Mouse (Mus musculus) kidney, adult 8-10 months (tissue): ENCODE data around the gene Cdh23.
A peak's percentile ranks its signal among the peaks of the same experiment; 100 is the strongest.

Experiments used
- DNase-seq, 2 experiments: peaks; one replicate each; pipeline ENCODE4 v3.0.0; 2022

The Cdh23 gene

DNA sequence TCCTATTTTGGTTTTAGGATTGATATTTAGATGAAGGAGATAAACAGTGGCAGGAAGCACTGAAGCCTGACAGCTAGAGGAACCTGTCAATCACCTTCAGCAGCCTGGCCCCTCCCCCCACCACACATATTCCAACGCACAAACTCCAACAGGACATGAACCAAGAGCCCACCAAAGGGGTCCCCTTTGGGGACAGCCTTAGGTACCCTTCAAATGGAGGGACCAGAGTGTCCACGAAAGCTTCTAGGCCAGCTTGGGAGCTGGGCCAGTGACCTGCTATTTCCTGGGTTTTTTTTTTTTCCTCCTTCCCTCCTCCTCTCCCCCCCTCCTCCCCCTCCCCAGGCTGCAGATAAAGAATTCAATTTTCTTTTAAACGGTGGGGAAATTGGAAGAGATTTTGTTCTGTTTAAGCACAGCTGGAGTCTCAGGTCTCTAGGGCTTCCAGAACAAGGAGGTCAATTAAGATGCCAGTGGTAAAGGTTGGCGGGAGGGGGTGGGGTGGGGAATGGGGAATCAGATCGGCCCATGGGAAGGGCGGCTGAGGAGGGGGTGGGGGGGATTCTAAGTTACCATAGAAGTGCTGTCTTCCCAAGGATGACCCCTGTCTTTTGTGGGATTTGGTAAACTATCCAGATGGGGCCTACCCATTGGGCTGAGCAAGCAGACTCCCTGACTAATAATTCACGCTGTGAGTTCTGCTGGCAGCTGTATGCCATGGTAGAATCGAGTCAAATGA is 239.5 kb downstream of the Cdh23 start:
- no peak for DNase-seq

DNA sequence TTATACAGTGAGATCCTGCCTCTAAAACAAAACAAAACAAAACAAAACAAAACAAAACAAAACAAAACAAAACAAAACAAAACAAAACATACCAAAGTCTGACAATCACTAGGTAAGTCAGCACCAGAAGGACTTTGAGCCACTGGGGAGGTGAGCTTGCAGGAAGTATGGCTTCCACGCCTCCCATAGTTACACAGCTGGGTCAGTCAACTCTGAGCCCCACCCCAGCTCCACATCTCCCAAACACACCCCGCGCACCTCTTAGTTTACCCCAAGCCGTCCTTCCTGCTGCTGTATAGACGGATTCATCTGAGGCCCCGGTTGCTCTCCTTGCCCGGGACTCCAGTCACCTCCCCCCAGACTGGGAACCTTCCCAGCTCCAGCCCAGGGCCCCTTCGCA is 241.1 kb downstream of the Cdh23 start:
- DNase-seq, result no peak

DNA sequence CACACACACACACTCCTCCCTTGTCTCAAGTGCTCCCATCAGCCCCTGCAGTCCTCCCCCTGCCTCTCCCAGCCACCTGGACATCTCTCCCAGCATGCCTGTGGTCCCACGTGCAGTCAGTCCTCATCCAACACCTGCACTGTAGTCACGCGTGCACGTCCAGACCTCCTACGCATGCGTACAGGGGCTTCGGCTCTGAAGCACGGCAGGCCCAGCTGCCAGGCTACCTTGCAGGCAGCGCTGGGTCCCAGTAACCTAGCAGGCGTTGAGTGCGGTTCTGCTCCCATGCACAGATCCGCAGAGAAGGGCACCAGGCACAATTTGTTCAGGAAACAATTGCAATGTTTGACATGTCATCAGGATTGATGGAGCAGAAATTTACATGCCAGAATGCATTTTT is 249.1 kb downstream of the Cdh23 start:
- no peak for DNase-seq

DNA sequence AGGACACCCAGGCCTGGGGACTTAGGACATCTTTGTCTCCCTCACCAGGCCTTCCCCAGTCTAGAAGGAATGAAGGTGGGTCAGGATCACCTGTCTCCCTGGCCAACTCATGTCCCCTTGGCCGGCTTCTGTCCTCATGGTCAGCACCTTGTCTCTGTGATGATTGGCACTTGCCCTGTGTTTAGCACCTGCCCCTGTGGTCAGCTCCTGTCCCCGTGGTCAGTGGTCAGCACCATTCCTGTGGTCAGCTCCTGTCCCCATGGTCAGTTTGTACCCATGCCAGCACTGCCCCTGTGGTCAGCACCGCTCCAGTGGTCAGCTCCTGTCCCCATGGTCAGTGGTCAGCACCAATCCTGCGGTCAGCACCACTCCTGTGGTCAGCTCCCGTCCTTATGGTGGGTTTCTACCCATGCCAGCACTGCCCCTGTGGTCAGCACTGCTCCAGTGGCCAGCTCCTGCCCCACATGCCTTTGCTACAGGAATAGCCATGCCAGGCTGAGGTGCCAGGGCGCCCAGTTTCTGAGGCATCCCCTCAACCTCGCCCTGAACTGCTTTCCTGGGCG is 251.2 kb downstream of the Cdh23 start:
- DNase-seq, result peak in 1 of 2 experiments; percentile 20

DNA sequence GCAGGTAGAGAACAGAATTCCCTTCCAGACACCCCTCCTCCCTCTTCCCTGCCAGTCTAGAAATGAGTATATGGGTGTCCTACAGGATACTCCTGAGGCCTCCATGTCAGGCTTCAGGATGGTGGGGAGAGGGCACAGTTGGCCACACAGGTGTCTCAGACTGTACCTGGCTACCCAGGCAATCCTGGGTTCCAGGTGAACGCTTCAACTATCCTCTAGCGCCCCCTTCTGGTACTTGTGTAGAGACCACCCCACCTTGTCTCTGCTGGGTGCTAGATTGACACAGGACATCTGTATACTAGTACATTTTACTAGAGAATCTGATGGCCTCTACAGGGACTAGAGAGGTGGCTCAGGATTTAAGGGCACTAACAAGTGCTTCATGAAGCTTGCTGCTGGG is 253.2 kb downstream of the Cdh23 start:
- DNase-seq, result no peak

DNA sequence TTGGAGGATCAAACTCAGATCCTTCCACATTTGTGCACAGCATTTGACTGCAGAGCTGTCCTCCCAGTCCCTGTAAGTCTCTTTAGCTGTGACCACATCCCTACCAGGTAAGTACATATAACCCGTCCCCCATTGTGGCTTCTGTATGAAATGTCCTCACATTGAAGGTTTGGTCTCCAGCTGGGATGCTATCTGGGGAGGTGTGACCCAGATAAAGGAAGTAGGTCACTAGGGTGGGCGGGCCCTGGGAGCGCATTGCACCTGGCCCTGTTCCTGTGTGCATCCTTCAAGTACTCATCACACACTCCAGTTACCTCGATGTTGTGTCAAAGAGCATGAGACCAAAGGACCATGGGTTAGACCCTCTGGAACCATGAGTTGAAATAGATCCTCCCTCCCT is 254.0 kb downstream of the Cdh23 start:
- DNase-seq, result no peak

DNA sequence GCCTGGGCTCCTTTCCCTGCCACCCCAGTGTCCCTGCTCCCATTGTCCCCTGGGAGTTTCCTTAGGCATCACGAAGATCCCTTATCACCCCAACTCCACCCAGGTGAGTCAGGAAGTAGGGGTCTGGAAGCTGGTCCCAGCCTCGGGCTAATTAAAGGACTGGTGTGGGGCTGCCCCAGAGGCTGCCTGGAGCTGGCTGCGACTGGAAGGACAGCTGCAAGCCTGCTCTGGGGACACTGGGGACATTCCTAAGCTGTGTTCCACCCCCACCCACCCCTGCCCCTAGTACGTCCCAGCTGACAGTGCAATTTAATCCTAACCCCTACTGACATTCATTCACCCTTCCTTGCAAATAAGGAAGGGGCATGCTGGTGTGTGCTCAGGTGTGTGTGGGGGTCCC is 263.6 kb downstream of the Cdh23 start:
- no peak for DNase-seq

DNA sequence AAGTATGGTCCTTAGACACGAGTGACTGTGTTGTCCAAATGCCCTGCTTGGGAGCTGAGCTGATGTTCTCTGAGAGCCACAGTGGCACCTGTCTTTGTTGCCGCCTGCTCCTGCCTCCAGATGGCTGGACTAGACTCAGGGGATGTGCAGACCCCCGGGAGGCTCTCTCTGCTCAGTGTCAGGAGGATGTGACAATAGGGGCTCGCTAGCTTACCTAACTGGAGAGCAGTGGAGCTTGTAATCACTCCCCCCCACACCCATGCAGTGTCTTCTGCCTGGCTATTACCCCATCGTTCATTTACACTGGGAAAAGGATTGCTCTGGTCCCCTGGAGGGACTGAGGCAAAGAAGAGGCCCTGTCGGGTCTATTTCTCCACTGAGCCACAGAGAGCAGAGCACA is 265.7 kb downstream of the Cdh23 start:
- DNase-seq, result no peak

DNA sequence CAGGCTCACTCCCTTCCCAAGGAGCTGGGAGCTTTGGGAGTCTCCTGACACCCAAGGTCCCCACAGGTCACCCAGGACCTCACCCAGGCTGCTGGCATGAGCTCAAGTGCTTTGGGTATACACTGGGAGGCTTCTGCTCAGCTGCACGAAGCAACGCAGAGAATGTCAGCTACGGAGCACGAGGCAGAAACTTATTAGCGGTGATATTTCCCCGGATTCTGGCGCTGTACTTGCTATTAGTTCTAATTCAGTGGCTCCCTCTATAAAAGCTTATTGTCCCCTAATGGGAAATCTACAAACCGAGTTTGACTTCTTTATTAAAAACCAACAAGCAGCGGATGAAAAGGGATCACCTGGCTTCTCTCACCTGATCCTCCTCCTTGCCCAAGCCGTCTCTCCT is 266.3 kb downstream of the Cdh23 start:
- DNase-seq, result no peak

DNA sequence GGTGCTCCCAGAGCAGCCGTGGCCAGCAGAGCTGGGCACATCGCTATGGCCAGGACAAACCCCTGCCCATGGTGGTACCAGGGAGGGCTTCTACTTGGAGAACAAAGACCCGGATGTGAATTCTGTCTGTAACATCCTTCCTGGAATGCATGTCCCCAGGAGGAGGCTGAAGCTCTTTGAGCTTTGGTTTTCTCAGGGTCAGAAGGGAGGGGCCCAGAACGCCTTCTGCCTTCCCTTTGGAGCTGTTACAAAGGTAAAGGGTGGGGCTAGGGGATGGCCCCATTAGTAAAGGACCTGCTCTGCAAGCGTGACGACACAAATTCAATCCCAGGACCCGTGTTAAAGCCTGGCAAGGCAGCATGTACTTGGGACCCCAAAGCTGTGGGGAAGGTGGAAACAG is 273.5 kb downstream of the Cdh23 start:
- DNase-seq, result no peak

DNA sequence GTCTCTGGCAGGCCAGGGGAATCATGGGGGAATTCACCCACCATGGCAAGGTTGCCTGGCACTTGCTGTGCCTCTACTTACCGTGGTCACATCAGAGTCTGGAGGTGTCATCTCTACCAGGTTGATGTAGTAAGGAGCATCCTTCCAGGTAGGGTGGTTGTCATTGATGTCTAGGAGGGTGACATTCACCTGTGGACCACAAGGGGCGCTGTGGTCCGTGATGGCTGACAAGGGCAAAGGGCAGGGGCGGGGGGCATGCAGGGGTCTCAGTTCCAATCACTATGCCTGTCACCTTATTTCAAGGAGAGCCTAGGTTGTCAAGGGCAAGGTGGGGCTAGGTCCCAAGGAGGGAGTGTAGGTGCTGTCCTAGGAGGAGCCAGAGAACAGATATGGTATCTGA is 276.7 kb downstream of the Cdh23 start:
- no peak for DNase-seq

DNA sequence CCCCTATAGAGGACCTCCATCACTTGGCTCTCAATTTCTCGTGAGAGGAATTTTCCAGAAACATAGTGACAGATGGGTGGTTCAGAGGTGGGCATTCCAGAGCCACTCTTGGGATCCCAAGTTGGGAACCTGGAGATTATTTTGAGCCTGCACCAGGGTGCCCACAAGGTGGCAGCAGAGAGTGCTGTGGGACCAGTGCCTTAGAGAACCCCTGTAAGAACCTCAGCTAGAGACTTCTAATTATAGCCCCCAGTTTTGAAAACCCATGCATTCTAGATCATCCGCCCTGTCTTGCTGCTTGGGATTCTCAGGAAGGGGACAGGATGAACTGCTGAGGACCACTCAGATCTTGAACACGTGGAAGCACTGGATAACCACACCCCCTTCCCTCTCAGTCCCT is 278.2 kb downstream of the Cdh23 start:
- peak; percentile 37 to 74 for DNase-seq

DNA sequence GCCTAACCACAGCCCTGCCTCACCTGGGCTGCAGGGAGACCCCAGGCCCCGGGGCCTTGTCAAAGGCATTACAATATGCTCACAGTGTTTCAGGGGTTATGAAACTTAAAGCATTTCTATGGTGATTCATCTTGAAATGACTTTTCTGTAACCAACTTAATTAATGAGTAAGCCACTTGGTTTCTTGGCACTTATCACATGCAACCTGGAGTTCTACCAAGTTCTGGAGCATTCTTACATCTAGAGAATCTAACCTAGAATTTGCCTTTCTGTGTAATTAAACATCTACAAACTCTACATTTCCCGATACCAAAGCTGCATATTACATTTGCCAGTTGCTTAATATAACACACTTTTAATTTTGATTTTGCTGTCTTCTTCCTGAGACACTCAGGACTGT is 279.2 kb downstream of the Cdh23 start:
- peak; percentile 10 to 43 for DNase-seq

DNA sequence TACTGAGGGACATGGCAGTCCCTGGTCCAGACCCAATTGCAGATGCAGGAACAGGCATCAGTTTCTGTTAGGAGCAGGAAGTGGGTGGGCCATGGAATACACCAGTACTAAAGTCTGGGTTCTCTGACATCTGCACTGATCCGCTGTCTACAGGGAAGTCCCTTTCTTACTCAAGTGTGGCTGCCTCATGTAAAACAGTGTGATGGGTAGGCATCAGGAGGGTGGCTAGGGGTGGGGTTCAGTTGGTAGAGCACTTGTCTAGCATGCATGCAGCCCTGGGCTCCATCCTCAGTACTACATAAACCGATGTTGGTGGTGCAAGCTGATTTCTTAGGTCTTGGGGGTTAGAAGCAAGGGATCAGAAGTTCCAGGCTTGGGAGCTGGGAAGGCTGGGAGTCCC is 282.5 kb downstream of the Cdh23 start:
- DNase-seq, result no peak

DNA sequence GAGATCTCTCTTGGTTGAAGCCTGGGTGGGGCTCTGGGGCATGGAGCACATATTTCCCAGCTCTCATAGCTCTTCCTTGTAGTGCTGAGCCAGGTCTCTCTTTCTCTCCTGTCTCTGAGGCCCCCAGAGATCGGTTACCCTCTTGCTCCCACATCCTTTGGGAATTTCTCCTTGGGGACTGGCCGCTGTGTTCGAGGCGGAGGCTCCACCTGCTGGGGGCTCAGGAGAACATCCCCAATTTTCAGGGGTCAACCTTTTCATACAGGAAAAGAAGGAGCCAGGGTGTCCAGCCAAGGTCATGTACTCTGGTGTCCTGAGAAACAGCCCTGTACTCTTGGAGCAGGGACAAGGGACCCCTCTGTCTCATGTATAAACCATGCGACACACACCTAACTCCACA is 284.5 kb downstream of the Cdh23 start:
- no peak for DNase-seq

DNA sequence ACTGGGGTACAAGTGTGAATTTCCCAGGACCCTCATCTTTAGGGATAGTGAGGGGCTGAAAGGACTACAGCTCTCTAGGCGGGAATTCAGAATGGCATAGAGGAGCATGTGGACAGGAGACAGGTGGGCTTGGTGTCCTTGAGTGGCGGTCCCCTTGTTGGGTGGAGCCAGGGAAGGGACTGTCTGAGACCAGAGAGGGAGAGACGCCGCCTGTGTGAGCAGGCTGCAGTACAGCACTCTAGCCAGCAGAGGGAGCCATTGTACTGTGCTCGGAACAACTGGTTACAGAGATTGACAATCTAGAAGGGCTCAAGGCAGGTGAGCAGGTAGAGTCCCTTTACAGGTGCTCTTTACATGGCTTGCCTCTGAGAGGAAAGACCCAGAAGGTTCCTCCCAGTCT is 288.5 kb downstream of the Cdh23 start:
- peak; percentile 21 to 72 for DNase-seq

DNA sequence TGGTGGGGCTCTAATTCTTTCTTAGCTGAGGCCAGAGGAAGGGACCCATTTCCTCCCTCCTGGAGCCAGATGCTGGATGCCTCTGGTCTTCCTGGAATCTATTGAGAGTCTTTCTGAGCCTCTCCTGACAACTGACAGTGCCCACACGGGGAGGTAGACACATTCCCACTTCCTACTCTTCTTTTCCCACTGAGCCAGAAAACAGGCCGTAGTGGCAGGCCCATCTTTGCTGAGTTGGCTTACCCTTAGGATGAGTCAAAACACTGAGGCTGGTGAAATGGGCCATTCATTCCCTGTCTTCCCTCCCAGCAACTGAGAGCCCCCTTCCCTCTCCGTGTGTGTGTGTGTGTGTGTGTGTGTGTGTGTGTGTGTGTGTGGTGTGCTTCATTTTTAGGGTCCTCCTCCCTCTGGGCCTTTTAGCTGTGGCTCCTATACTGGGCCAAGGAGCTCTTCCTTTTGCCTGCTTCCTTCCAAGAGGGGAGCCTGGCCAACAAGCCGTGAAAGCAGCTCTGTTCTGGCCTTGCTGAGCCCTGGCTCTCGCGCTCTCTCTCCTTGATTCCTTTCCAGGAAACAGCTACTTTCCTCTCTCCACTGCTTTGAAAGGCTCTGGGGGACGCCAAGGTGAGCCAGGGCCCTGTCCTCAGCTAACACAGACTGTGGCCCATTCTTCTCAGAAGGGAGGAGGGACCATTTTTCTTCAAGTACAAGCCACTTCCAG is 290.7 kb downstream of the Cdh23 start:
- DNase-seq, result no peak

DNA sequence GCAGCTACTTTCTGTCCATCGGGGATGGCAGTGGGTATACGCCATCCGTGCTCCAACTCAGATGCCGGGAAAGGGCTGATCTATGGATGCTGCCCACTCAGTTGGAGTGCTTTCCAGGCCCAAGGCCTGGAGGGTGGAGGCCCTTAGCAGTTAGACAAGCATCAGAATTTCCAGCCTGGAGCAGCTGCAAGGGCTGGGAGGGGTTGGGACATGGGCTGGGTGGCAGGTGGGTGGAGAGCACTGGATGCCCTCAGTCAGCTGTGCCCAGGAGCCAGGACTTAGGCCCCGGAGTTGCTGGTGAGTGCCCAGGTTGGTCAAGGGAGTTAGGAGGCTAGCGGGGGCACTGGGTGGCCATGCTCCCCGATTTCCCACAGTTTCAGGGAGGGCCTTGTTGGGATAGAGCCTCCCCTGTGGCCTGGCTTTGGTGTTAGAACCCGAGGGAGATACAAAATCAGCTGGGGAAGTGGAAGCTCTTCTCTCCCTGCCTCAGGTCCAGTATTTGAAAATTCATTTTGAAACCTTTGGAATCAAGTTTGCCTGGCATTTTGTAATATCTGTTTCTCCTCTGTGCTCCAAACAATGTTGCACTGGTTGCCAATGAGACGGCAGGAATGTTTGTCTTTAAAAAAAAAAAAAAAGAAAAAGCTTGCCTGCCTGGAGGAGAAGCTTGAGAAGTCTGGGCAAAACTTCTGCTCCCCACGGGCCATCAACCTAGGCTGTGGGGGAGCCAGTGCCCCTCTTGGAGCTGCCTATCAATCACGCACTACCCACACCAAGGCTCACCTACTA is 295.6 kb downstream of the Cdh23 start:
- DNase-seq, result no peak

DNA sequence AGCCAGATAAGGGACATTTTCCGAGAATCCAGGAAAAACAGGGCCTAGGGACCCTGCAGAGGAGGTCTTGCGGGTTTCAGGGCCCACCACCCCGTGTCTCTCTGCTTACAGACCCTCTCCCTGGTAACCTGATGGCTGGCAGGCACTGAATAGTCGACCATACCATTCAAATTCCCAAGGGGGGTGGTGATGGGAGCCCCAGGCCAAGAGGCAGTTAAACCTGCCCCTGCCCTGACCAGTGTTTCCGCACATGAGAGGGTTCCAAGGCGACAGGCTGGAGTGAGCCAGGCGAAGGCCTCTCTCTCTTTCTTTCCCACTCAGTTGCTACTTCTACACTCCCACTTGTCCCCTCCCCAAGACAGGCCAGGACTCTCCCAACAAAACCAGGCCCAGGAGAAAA is 296.8 kb downstream of the Cdh23 start, which contains the start of gene Gm17455:
TSS of gene Gm17455 (plus strand) at position 278 of the 400 bp plus-strand sequence.
- DNase-seq, result no peak

DNA sequence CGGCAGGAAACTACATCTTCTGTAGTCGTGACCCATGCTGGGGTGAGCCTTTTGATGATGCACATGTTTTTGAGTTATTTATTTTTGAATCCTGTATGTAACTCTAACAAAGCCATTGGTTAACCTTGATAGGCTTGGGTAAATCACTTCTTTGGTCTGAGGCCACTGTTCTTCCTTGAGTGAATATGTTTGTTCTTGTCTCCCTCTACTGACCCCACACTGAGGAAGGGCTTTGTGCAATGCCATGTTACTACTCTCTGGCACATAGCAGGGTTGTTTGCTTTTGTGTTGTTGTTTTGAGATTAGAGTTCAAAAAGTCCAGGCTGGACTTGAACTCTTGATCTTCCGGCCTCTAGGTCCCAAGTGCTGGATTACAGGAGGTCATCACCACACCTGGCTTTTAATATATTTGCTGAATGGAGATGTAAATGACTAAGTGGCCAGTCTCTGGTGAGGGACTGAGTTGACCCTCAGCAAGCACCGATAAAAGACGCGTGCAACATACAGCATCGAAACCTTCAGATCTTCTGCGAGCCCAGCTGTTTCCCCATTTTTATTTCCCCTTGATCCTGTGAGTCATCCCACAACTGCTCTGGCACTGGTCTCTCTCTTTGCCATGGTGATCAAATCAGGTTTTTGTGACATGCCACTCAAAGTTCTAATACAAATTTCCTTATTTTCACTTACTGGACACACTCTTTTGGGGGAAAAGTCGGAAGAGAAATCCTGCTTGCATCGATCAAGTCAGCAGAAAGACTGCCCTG is 298.1 kb downstream of the Cdh23 start:
- DNase-seq, result no peak

DNA sequence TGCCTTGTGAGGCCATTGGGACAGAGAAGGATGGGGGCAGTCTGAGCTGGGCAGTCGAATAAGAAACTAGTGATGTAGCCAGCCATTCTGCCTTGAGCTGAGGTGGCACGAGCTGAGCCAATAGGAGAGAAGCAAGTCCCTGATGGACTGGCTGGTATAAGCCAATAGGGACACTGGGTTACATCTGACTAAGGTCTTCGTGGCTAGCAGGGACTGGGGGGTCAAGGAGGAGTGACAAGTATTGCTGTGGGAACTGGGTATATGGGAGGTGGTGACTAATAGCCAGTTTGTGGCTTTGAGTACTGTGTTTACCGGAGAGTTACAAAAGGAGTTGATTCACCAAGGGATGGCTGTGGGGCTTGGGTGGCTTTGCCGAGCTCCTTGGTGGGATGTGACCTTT is 300.7 kb downstream of the Cdh23 start:
- DNase-seq, result no peak

DNA sequence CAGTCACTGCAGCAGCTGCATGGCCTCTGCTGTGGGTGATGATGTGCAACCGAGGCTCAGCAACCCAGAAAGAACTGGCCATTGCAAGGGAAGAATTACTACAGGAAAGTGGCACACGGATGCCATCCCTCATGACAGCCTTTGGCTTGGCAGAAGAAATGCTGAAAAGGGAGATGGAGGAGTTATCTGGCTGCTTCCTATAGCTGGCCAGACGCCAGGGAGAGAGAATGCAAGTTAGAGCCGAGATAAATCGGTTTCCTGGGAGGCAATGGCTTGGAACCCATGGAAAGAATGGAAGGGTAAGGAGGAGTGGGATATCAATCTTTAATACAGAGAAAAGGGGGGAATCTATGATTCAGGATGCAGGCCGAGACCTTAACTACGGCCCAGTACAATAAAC is 301.4 kb downstream of the Cdh23 start:
- DNase-seq, result no peak

DNA sequence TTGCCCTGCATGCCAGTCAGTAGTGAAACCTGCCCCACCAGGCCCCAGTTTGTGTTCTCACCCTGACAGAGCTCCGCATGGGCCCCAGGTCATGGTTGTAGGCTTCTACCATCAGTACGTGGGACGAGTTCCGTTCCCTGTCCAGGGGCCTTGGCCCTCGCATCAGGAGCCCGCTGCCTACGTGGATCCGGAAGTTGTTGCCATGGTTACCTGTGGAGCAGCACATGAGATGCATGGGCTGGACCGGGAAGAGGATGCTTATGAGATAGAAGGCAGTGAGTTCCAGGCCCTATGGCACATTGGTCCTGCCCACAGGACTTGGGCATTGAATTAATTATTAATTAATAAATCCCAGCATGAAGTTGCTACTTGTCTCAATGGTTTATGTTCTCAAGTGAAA is 304.6 kb downstream of the Cdh23 start:
- DNase-seq, result no peak
